Mouse (Mus musculus) stomach, postnatal 0 days (tissue): Measurements from ENCODE around the gene Ulk4. TPM values are rescaled to one million over a fixed set of nuclear protein-coding genes. Genes with fewer than 3 reads are reported as not detected.
A peak's percentile ranks its signal among the peaks of the same experiment; 100 is the strongest.

Source experiments
- ATAC-seq: fragments of 200-750 bp; cut with Nextera tagmentation; 2 replicates; pipeline ENCODE4 v1.8.0; 2017; ENCODE audit not compliant: low FRiP score, low TSS enrichment
- DNase-seq: peaks from one replicate; pipeline ENCODE4 v3.0.0-alpha.2; 2016; ENCODE audit warnings: low spot score
- H3K27ac ChIP-seq: fragments of 300-500 bp; sonication (generic); replicated peaks from 2 replicates; pipeline ENCODE4 v1.5.1; 2014; ENCODE audit warnings: mild to moderate bottlenecking, control low read depth
- H3K27me3 ChIP-seq: fragments of 300-500 bp; sonication (generic); 2 replicates; pipeline ENCODE4 v1.6.1; 2014; ENCODE audit warnings: low read length; ENCODE audit not compliant: control insufficient read depth, insufficient read depth
- H3K36me3 ChIP-seq: fragments of 300-500 bp; sonication (generic); 2 replicates; pipeline ENCODE4 v1.6.1; 2014; ENCODE audit warnings: low read length, mixed read lengths; ENCODE audit not compliant: control insufficient read depth, insufficient read depth
- H3K4me1 ChIP-seq: fragments of 300-500 bp; sonication (generic); replicated peaks from 2 replicates; pipeline ENCODE4 v1.6.1; 2014; ENCODE audit warnings: antibody characterized with exemption; ENCODE audit not compliant: control insufficient read depth, insufficient read depth
- H3K4me2 ChIP-seq: fragments of 300-500 bp; sonication (generic); replicated peaks from 2 replicates; pipeline ENCODE4 v1.6.1; 2014; ENCODE audit warnings: low read depth, mild to moderate bottlenecking, control low read depth, moderate library complexity
- H3K4me3 ChIP-seq: fragments of 300-500 bp; sonication (generic); 2 replicates; pipeline ENCODE4 v1.5.1; 2014; ENCODE audit warnings: low read depth, low read length, control low read depth
- H3K9ac ChIP-seq: fragments of 300-500 bp; sonication (generic); 2 replicates; pipeline ENCODE4 v1.6.1; 2014; ENCODE audit warnings: mild to moderate bottlenecking, low read length, control low read depth, mixed read lengths
- H3K9me3 ChIP-seq: fragments of 300-500 bp; sonication (generic); 2 replicates; pipeline ENCODE4 v1.6.1; 2016; ENCODE audit warnings: low read length; ENCODE audit not compliant: control insufficient read depth
- CTCF ChIP-seq: IDR thresholded peaks from 2 replicates; pipeline ENCODE4 v1.5.1; 2016; ENCODE audit warnings: antibody characterized with exemption, low read depth, mild to moderate bottlenecking, moderate library complexity
- EP300 ChIP-seq: optimal IDR thresholded peaks from 2 replicates; pipeline ENCODE3; 2016; ENCODE audit warnings: antibody characterized with exemption
- WGBS: fragments of 180-500 bp; shearing (Covaris S2); extraction: QIAGEN DNeasy Blood & Tissue Kit; methylation state at CpG from one replicate; pipeline ENCODE4 v1.1.7; 2014; 5-methylcytosine and 5-hydroxymethylcytosine counted together
- polyA plus RNA-seq: library from polyadenylated mRNA; unstranded; fragments of >200 nt; fragmentation: Nextera tagmentation; extraction: Ambion mirVana; gene quantifications from 2 replicates; pipeline ENCODE4 v1.2.1, GENCODE M21; 2015

The Ulk4 gene
- polyA plus RNA-seq, 1 experiment from 2014 or later = 73.3 TPM

- H3K9me3 ChIP-seq = no peaks in the 10 kb centered on the region
- H3K36me3 ChIP-seq = no peaks in the 10 kb centered on the region
- H3K4me3 ChIP-seq = no peak overlapping the region
- no peak for DNase-seq
- H3K4me1 ChIP-seq = no peaks in the 10 kb centered on the region
- H3K9ac ChIP-seq = no peak overlapping the region
- ATAC-seq = no peak
- H3K27me3 ChIP-seq = no peaks in the 10 kb centered on the region
- WGBS = 86% methylated on average over 5 of the region's 5 CpGs
- no peak for TF ChIP-seq CTCF
- no peak for TF ChIP-seq EP300
- H3K27ac ChIP-seq = no peak overlapping the region
- no peak overlapping the region for H3K4me2 ChIP-seq
These were observed 2.2 kb upstream of the Ulk4 start for GRCm38 (mm10) chr9:121279216-121279615.

- whole genome bisulfite sequencing = 8% methylated on average over 15 of the region's 15 CpGs
- H3K27me3 ChIP-seq = no peaks in the 10 kb centered on the region
- TF ChIP-seq EP300 (no peak), CTCF (no peak)
These were observed 266 bp downstream of the Ulk4 start for GRCm38 (mm10) chr9:121276745-121277117.

DNA sequence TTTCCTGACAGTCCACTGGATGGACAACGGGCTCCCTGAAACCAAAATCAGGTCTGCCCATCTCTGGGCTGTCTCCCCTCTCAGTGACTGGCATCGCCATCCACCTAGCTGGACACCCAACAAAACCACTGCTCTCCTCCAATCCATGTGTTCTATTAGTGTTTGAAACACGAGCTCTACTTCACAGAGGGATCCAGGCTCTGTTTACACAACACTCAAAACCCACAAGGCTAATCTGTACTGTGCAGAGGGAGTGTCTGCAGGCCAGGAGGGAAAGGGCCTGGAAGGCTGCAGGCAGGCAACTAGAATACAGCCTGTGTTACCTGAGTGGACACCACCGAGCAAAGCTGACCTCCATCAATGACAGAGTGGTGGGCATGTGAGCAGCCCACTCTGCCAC is 5.4 kb downstream of the Ulk4 start:
- Histone ChIP-seq H3K4me2 (no peak overlapping the region), H3K27me3 (no peaks in the 10 kb centered on the region), H3K27ac (no peak overlapping the region), H3K9me3 (no peaks in the 10 kb centered on the region), H3K36me3 (no peaks in the 10 kb centered on the region), H3K4me1 (no peaks in the 10 kb centered on the region), H3K9ac (no peak overlapping the region), H3K4me3 (no peak overlapping the region)
- TF ChIP-seq CTCF (no peak), EP300 (no peak)
- ATAC-seq (peak; percentile 89), DNase-seq (peak; percentile 36)
- 38% methylated on average over 4 of the region's 4 CpGs for WGBS

More at GRCm38 (mm10) chr9:121276745-121277117, 266 bp downstream of the Ulk4 start:
- H3K4me2 ChIP-seq = peak overlapping the region; percentile 81
- H3K9ac ChIP-seq = peak overlapping the region; percentile 69
- H3K36me3 ChIP-seq = no peaks in the 10 kb centered on the region
- DNase-seq (no peak), ATAC-seq (no peak)
- no peaks in the 10 kb centered on the region for H3K9me3 ChIP-seq
- H3K4me1 ChIP-seq = no peaks in the 10 kb centered on the region
- H3K4me3 ChIP-seq = peak overlapping the region; percentile 65
- H3K27ac ChIP-seq = no peak overlapping the region

GRCm38 (mm10) chr9:121271149-121271548 is 5.8 kb downstream of the Ulk4 start:
- 79% methylated on average over 1 of the region's 1 CpGs for WGBS
- no peak for ATAC-seq
- TF ChIP-seq EP300 (no peak), CTCF (no peak)
- H3K4me2 ChIP-seq = no peak overlapping the region
- no peak for DNase-seq
- H3K4me1 ChIP-seq = no peaks in the 10 kb centered on the region
- H3K4me3 ChIP-seq = no peak overlapping the region
- H3K27ac ChIP-seq = no peak overlapping the region
- H3K27me3 ChIP-seq = no peaks in the 10 kb centered on the region
- no peak overlapping the region for H3K9ac ChIP-seq
- no peaks in the 10 kb centered on the region for H3K9me3 ChIP-seq
- no peaks in the 10 kb centered on the region for H3K36me3 ChIP-seq

DNA sequence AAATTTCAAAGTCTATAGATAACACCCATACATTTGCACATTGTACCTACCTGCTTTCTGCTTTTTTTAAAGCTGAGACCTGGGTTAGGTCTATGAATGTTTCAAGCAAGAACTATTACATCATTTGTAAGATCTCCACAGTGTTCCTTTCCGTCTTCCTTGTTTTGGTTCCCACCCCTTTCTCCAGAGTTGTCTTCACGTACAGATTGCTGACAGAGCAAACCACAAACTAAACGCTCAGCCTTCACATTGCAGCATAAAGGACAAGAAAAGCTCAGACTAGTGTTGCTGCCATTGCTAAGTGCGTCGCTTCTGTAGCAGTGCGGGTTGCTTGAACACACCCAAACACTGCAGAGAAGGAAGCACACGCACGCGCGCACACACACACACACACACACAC is 11.7 kb downstream of the Ulk4 start:
- Histone ChIP-seq H3K4me1 (no peaks in the 10 kb centered on the region), H3K4me3 (no peak overlapping the region), H3K36me3 (no peaks in the 10 kb centered on the region), H3K9ac (no peak overlapping the region), H3K9me3 (no peaks in the 10 kb centered on the region), H3K4me2 (no peak overlapping the region), H3K27me3 (no peaks in the 10 kb centered on the region), H3K27ac (no peak overlapping the region)
- 65% methylated on average over 10 of the region's 10 CpGs for WGBS
- TF ChIP-seq CTCF = no peak
- TF ChIP-seq EP300 = no peak
- no peak for DNase-seq
- ATAC-seq = 0 out of 2 replicates have a peak, but pooled peaks have one; percentile 29

DNA sequence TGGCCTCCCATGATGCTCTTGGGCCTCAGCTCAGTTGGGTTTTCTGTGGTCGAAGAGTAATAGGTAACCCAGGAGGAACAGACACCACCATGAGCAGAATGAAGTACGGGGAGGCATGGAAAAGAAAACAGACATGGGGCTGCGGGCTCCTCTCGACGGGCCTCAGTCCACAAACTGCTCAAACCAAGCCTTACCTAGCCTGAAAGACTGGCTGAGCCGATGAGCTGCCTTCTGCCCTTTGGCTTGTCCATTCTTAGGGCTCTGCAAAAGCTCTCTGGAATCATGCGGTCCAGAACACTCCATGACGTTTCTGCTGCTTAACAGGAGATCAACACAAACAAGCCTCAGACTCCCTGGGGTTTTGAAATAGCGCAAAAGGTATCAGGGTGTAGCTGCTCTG is 19.9 kb downstream of the Ulk4 start:
- ATAC-seq = no peak
- WGBS = 83% methylated on average over 9 of the region's 9 CpGs
- H3K36me3 ChIP-seq = no peaks in the 10 kb centered on the region
- no peak overlapping the region for H3K27ac ChIP-seq
- H3K4me3 ChIP-seq = no peak overlapping the region
- TF ChIP-seq EP300 = no peak
- no peak for TF ChIP-seq CTCF
- no peaks in the 10 kb centered on the region for H3K9me3 ChIP-seq
- H3K4me1 ChIP-seq = no peaks in the 10 kb centered on the region
- H3K27me3 ChIP-seq = no peaks in the 10 kb centered on the region
- no peak overlapping the region for H3K4me2 ChIP-seq
- no peak for DNase-seq
- H3K9ac ChIP-seq = no peak overlapping the region
